Mouse (Mus musculus): Measurements from ENCODE around the gene Slmap. TPM values are rescaled to one million over a fixed set of nuclear protein-coding genes. Genes with fewer than 3 reads are reported as not detected.
"Not testable (repeated sequence)": the region's sequence is repeated elsewhere in the genome, so short reads cannot be mapped to it uniquely, and the experiment has no call there.

The Slmap gene
- total RNA-seq, 2 experiments from 2014 or later: 83.3 to 83.9 TPM

- peak; percentile 28 to 79 for DNase-seq (ENCODE audit: extremely low spot score in 1 of 2, low spot score in 2 of 2)
- intact Hi-C loops (cut with DNase I): loop anchor here (5.0 kb wide), 2 partner anchors 42 to 48 kb away; no protein-coding TSS in a partner anchor
These were observed 642 bp downstream of the Slmap start for GRCm38 (mm10) chr14:26533821-26534756.

DNA sequence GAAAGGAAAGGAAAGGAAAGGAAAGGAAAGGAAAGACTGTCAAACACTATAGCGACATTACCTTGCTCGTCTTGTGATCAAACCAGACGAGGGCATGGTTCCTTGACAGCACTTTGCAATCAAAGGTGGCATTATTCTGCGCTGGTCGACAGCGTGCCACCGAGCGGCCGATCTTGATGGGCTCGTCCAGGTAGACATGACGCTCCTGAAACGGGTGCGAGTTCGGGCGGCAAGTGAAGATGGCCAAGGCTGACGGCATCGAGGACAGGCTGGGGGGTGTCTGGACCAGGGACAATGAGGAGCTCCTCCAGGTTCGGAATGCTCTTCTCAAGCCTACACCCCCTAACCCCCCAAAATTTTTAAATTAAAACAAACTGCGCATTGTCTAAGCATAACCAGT, 1.5 kb downstream of the Slmap start:
- DNase-seq (ENCODE audit: extremely low spot score in 1 of 2, low spot score in 2 of 2): no peak
- intact Hi-C loops (cut with DNase I): loop anchor here (5.0 kb wide), 2 partner anchors 41 to 49 kb away; no protein-coding TSS in a partner anchor

DNA sequence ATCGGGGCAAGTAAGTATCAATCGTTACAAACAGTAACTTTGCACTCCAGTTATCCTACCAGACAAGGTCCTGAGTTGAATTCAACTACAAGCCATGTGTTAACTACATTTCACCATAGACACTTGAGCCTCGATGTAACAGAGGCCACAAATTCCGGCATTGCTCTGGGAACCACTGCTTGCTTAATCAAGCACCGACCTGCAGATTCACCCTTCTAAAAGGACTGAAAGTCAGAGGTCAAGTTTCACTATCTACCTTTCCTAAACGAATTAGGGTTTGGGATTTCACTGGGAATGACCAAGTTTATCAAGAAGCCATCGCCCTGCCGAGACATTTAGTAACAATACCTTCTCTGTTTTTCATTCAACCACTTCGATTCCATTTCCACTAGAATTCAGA, 2.0 kb downstream of the Slmap start:
- intact Hi-C loops (cut with DNase I): loop anchor here (5.0 kb wide), 2 partner anchors 40 to 50 kb away; no protein-coding TSS in a partner anchor
- DNase-seq (ENCODE audit: extremely low spot score in 1 of 2, low spot score in 2 of 2): no peak

- DNase-seq (ENCODE audit: extremely low spot score in 1 of 2, low spot score in 2 of 2): no peak
- intact Hi-C loops (cut with DNase I): loop anchor here (5.0 kb wide), 2 partner anchors 39 to 51 kb away; no protein-coding TSS in a partner anchor
These were observed 3.1 kb downstream of the Slmap start for GRCm38 (mm10) chr14:26531410-26532313.

GRCm38 (mm10) chr14:26530350-26530749, 4.4 kb downstream of the Slmap start:
- no peak for DNase-seq (ENCODE audit: extremely low spot score in 1 of 2, low spot score in 2 of 2)
- intact Hi-C loops (cut with DNase I): loop anchor here (5.0 kb wide), 2 partner anchors 38 to 52 kb away; no protein-coding TSS in a partner anchor

- no peak for DNase-seq (ENCODE audit: extremely low spot score in 1 of 2, low spot score in 2 of 2)
- intact Hi-C loops (cut with DNase I): no loop called here
These were observed 6.4 kb downstream of the Slmap start for GRCm38 (mm10) chr14:26528296-26528695.

DNA sequence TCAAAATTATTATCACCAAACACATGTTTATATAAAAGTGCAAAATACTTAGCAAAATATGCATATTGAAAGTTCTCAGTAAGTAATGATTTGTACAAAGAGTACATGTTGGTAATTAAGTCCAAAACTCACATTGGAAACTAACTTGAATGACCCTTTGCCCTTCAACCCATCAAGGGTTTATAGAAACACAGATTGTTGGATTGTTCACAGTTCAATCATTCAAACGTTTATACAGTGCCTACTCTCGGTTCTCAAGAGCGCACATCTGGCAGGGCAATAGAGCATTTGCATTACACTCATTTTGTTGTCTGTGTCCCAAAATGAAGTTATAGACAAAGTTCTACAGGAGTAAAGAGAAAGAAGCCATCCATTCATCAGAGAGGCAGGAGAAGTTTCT, 8.8 kb downstream of the Slmap start:
- intact Hi-C loops (cut with DNase I): no loop called here
- no peak for DNase-seq (ENCODE audit: extremely low spot score in 1 of 2, low spot score in 2 of 2)

- intact Hi-C loops (cut with DNase I): no loop called here
- DNase-seq (ENCODE audit: extremely low spot score in 1 of 2, low spot score in 2 of 2): no peak
These were observed 11.6 kb downstream of the Slmap start for GRCm38 (mm10) chr14:26523082-26523481.

DNA sequence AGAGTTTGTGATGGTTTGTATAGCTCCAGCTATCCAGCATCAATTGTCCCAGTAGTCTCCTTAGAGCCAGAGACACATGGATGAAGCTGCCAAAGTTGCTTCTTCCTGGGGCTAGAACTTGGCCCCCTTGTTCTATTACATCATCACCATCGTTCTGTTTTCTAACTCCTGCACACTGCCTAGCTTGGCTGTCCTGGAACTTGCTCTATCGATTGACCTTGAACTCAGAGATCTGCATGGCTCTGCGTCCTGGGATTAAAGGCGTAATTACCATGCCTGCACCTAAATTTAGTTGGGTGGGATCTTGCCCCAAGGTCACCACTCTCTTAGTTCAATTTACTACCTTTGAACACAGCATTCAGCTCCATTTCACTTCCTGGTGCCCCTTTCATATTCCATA, 14.9 kb downstream of the Slmap start:
- no peak for DNase-seq (ENCODE audit: extremely low spot score in 1 of 2, low spot score in 2 of 2)
- intact Hi-C loops (cut with DNase I): no loop called here

GRCm38 (mm10) chr14:26517843-26518242, 16.9 kb downstream of the Slmap start:
- intact Hi-C loops (cut with DNase I): no loop called here
- DNase-seq (ENCODE audit: extremely low spot score in 1 of 2, low spot score in 2 of 2): no peak

GRCm38 (mm10) chr14:26516232-26516631, 18.5 kb downstream of the Slmap start:
- DNase-seq (ENCODE audit: extremely low spot score in 1 of 2, low spot score in 2 of 2); intact Hi-C loops (cut with DNase I): not testable (repeated sequence)

DNA sequence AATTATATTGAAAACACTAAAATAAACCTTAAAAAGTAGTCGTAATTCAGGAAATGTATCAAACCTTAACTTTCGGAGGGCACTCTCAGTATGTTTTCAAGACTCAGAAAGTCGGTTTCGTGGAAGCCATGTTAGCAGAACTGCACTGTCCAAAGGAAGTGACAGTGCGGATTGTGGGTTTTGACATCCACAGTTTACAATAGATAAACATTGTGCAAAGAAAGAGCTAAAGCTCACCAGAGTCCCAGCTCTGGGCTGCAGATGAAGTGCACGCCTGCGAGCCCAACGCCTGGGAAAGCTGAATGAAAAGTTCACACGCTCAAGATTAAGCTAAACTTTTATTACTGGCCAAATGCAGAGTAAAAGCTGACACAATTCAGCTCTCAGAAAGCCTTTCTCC, 18.9 kb downstream of the Slmap start:
- intact Hi-C loops (cut with DNase I): no loop called here
- no peak for DNase-seq (ENCODE audit: extremely low spot score in 1 of 2, low spot score in 2 of 2)

GRCm38 (mm10) chr14:26510545-26510944, 24.2 kb downstream of the Slmap start:
- intact Hi-C loops (cut with DNase I): no loop called here

DNA sequence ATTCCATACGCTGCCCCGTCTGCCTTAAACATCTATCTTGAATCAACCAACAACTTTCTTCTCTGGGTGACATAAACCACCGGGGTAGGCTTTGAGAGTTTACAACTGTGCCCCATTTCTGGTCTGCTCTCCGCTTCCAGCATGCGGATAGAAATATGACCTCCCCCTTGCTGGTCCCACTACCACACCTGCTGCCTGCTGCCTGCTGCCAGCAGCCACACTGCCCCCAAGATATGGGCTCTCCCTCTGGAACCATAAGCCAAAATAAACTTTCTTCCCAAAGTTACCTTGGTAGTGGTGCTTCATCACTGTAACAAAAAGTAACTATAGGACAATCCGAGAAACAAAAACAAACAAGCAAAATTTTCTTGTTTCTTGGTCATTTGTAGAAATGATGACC, 26.6 kb downstream of the Slmap start:
- intact Hi-C loops (cut with DNase I): no loop called here
- DNase-seq (ENCODE audit: extremely low spot score in 1 of 2, low spot score in 2 of 2): no peak

More at GRCm38 (mm10) chr14:26510545-26510944, 24.2 kb downstream of the Slmap start:
- no peak for DNase-seq (ENCODE audit: extremely low spot score in 1 of 2, low spot score in 2 of 2)

GRCm38 (mm10) chr14:26507361-26507760, 27.4 kb downstream of the Slmap start:
- DNase-seq (ENCODE audit: extremely low spot score in 1 of 2, low spot score in 2 of 2): no peak
- intact Hi-C loops (cut with DNase I): no loop called here

DNA sequence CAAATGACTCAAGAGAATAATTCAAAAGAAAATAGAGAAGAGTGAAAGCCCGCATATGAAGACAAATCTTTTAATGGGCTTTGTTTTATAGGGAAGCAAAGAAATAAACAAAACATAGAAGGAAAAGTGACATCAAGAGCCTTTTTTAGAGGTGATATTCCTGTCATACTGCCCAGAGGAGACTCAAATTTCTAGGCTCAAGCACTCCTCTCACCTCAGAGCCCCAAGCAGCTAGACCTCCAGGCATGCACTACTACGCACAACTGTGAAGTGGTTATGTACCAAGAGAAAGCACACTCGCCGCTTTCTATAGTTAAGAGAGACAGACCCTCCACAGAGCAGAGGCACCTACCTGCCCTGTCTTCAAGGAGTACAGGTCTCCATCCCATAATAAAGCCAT, 30.2 kb downstream of the Slmap start:
- no peak for DNase-seq (ENCODE audit: extremely low spot score in 1 of 2, low spot score in 2 of 2)
- intact Hi-C loops (cut with DNase I): no loop called here

GRCm38 (mm10) chr14:26500136-26500933, 34.4 kb downstream of the Slmap start:
- intact Hi-C loops (cut with DNase I): no loop called here
- no peak for DNase-seq (ENCODE audit: extremely low spot score in 1 of 2, low spot score in 2 of 2)

- no peak for DNase-seq (ENCODE audit: extremely low spot score in 1 of 2, low spot score in 2 of 2)
- intact Hi-C loops (cut with DNase I): no loop called here
These were observed 39.7 kb downstream of the Slmap start for GRCm38 (mm10) chr14:26495021-26495420.
